Mouse (Mus musculus) liver, adult 2 months (tissue): ENCODE results near the gene Rhoa. TPM values are rescaled to one million over a fixed set of nuclear protein-coding genes. Genes with fewer than 3 reads are reported as not detected.

Experiments
- DNase-seq: peaks from one replicate; pipeline ENCODE4 v3.0.0-alpha.2; 2011; ENCODE audit warnings: low read depth, low spot score; ENCODE audit errors: extremely low read depth
- H3K27ac ChIP-seq: fragments of 200-500 bp; replicated peaks from 2 replicates; pipeline ENCODE4 v1.5.1; 2012; ENCODE audit warnings: low read depth, mild to moderate bottlenecking, control low read depth, inconsistent platforms, low read length; ENCODE audit not compliant: insufficient read depth
- H3K27me3 ChIP-seq: fragments of 200-500 bp; 2 replicates; pipeline ENCODE4 v1.6.1; 2012; ENCODE audit warnings: mild to moderate bottlenecking, moderate library complexity, low read length, inconsistent platforms; ENCODE audit not compliant: control insufficient read depth, insufficient read depth
- H3K36me3 ChIP-seq: fragments of 200-500 bp; 2 replicates; pipeline ENCODE4 v1.6.1; 2012; ENCODE audit warnings: low read length, inconsistent platforms; ENCODE audit not compliant: control insufficient read depth, insufficient read depth
- H3K4me1 ChIP-seq: fragments of 200-500 bp; 2 replicates; pipeline ENCODE4 v1.6.1; 2011; ENCODE audit warnings: low read length; ENCODE audit not compliant: control insufficient read depth, insufficient read depth
- H3K4me3 ChIP-seq: fragments of 200-500 bp; 2 replicates; pipeline ENCODE4 v1.5.1; 2011; ENCODE audit warnings: low read depth, mild to moderate bottlenecking, control low read depth, low read length, moderate library complexity; ENCODE audit not compliant: insufficient read depth
- H3K79me2 ChIP-seq: fragments of 200-500 bp; 2 replicates; pipeline ENCODE4 v1.6.1; 2012; ENCODE audit warnings: inconsistent platforms, mild to moderate bottlenecking, low read length, moderate library complexity; ENCODE audit not compliant: control insufficient read depth, insufficient read depth
- H3K9ac ChIP-seq: fragments of 200-500 bp; 2 replicates; pipeline ENCODE4 v1.6.1; 2012; ENCODE audit warnings: low read depth, mild to moderate bottlenecking, control low read depth, inconsistent platforms, low read length
- CTCF ChIP-seq: fragments of 200-500 bp; IDR thresholded peaks from 2 replicates; pipeline ENCODE4 v1.5.1; 2011; ENCODE audit warnings: low read depth, low read length, control low read depth
- POLR2A ChIP-seq: fragments of 200-500 bp; IDR thresholded peaks from 2 replicates; pipeline ENCODE4 v1.6.1; 2011; ENCODE audit warnings: low read length, control low read depth; ENCODE audit not compliant: insufficient read depth; ENCODE audit errors: extremely low read depth
- WGBS: fragments of 180-500 bp; shearing (Covaris S2); methylation state at CpG from one replicate; pipeline ENCODE4 v1.1.7; 2018; 5-methylcytosine and 5-hydroxymethylcytosine counted together
- polyA plus RNA-seq: library from polyadenylated mRNA; depleted of rRNA; stranded (reverse); fragments of >200 nt; gene quantifications from 2 replicates; pipeline ENCODE4 v1.2.3, GENCODE M21; 2012
- total RNA-seq: library from RNA; depleted of rRNA; stranded (reverse); fragments of >200 nt; gene quantifications from 2 replicates; pipeline ENCODE4 v1.2.3, GENCODE M21; 2014

Gene Rhoa
- total and polyA plus RNA-seq, 2 experiments, result 64.7 to 123 TPM

GRCm38 (mm10) chr9:108339886-108340257 is 33.9 kb downstream of the Rhoa start:
- H3K79me2 ChIP-seq, result 0 out of 2 replicates have a peak, but pooled peaks cover 4% of the 10 kb centered on the region
- no peak for DNase-seq
- WGBS, result 3% methylated on average over 20 of the region's 20 CpGs
- H3K27ac ChIP-seq, result peak overlapping the region; percentile 99
- TF ChIP-seq POLR2A, result 0 out of 2 replicates have a peak, but pooled peaks have one; percentile 44
- TF ChIP-seq CTCF, result no peak
- H3K36me3 ChIP-seq, result peaks cover 17% of the 10 kb centered on the region
- H3K4me1 ChIP-seq, result peaks cover 19% of the 10 kb centered on the region
- H3K4me3 ChIP-seq, result peak overlapping the region; percentile 86
- peak overlapping the region; percentile 93 for H3K9ac ChIP-seq
- no peaks in the 10 kb centered on the region for H3K27me3 ChIP-seq

DNA sequence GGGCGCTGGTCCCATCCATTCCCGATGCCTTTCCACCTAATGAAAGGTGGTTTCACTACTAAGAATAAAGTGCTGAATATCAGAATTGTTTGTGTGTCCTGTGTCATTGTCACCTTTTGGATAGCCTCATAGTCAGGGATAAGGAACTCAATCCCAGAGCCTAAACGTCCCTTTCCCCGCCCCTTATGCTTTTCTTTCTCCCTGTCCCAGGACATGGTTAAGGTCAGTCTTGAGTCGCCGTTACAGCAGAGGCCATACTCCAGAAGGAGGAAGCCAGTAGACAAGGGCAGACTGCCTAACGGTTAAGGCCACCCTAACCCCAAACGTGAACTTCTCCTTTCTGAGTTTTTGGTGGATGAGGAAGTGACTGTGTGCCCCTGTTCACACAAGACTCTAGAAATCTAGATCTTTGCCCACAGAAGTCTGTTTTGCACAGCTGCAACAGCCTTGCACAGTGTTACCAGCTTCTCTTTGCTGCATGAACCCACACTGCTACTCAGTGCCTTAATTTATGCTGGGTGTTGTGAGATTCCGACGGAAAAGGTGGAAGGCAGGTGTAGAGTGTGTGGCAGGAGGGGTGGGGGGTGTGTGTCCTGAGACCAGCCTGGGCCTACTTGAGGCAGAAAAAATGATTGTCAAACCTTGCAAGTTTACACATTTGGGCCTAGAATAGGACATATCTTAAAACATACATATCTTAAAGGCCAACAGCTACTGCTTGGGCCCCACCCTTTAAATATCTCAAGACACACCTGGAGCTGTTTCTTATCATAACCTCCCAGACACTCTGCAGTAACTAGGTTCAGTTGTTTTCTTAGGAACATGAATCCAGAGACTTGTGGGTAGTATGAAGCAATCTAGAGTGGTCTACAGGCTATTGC is 34.6 kb downstream of the Rhoa start:
- TF ChIP-seq POLR2A, result peak; percentile 32; the same call in 1 of the 2 replicates
- no peak for TF ChIP-seq CTCF
- Histone ChIP-seq H3K4me1 (peaks cover 23% of the 10 kb centered on the region), H3K79me2 (peaks cover 4% of the 10 kb centered on the region; the same call in 1 of the 2 replicates), H3K36me3 (peaks cover 14% of the 10 kb centered on the region), H3K27ac (peak overlapping the region; percentile 99), H3K4me3 (peak overlapping the region; percentile 86), H3K9ac (peak overlapping the region; percentile 93), H3K27me3 (no peaks in the 10 kb centered on the region)
- peak; percentile 65 for DNase-seq
- 5% methylated on average over 10 of the region's 10 CpGs for WGBS

DNA sequence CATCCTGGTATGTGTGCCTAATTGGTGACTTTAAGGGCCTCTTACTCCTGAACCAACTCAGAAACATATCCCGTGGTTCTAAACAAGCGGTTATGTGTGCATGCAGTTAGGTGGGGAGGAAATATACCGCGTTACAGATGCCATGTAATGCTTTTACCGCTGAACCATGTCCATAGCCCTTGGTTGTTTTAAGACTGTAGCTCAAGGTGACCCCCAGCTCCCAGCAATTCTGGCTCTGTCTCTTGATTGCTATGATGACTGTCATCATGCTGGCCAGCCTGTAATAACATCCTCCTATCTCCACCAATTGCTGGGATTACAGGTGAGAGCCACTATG is 35.2 kb downstream of the Rhoa start:
- H3K36me3 ChIP-seq, result peaks cover 13% of the 10 kb centered on the region
- DNase-seq, result peak; percentile 78
- H3K9ac ChIP-seq, result peak overlapping the region; percentile 93
- peaks cover 25% of the 10 kb centered on the region for H3K4me1 ChIP-seq
- TF ChIP-seq CTCF, result no peak
- H3K27ac ChIP-seq, result peak overlapping the region; percentile 99
- 19% methylated on average over 5 of the region's 5 CpGs for WGBS
- peak overlapping the region; percentile 86 for H3K4me3 ChIP-seq
- peaks cover 4% of the 10 kb centered on the region; the same call in 1 of the 2 replicates for H3K79me2 ChIP-seq
- no peaks in the 10 kb centered on the region for H3K27me3 ChIP-seq

- Histone ChIP-seq H3K9ac (peak overlapping the region; percentile 68), H3K4me1 (peaks cover 25% of the 10 kb centered on the region), H3K27ac (peak overlapping the region; percentile 99), H3K27me3 (no peaks in the 10 kb centered on the region), H3K36me3 (peaks cover 12% of the 10 kb centered on the region), H3K4me3 (peak overlapping the region; percentile 86), H3K79me2 (peaks cover 4% of the 10 kb centered on the region; the same call in 1 of the 2 replicates)
- no peak for TF ChIP-seq POLR2A
- no peak for TF ChIP-seq CTCF
- no peak for DNase-seq
Observed at GRCm38 (mm10) chr9:108341801-108342200, 35.9 kb downstream of the Rhoa start.

- Histone ChIP-seq H3K27ac (peak overlapping the region; percentile 99), H3K79me2 (peaks cover 4% of the 10 kb centered on the region; the same call in 1 of the 2 replicates), H3K36me3 (peaks cover 12% of the 10 kb centered on the region), H3K9ac (no peak overlapping the region), H3K4me1 (peaks cover 25% of the 10 kb centered on the region), H3K27me3 (no peaks in the 10 kb centered on the region), H3K4me3 (no peak overlapping the region)
- peak; percentile 100 for DNase-seq
- no peak for TF ChIP-seq POLR2A
- TF ChIP-seq CTCF, result no peak
- under 1% methylated on average over 5 of the region's 5 CpGs for WGBS
Observed at GRCm38 (mm10) chr9:108342301-108342831, 36.4 kb downstream of the Rhoa start.
